Mouse (Mus musculus) cortical plate, adult 2 months (tissue): ENCODE data around the gene G3bp1. TPM values are rescaled to one million over a fixed set of nuclear protein-coding genes. Genes with fewer than 3 reads are reported as not detected.
A peak's percentile ranks its signal among the peaks of the same experiment; 100 is the strongest.

ENCODE experiments used
- H3K27ac ChIP-seq: fragments of 200-500 bp; 2 replicates; pipeline ENCODE4 v1.5.1; 2012; ENCODE audit warnings: low read length, control low read depth, inconsistent platforms; ENCODE audit not compliant: insufficient read depth
- H3K4me1 ChIP-seq: fragments of 200-500 bp; 2 replicates; pipeline ENCODE4 v1.6.1; 2011; ENCODE audit warnings: low read length; ENCODE audit not compliant: control insufficient read depth, insufficient read depth
- H3K4me3 ChIP-seq: fragments of 200-500 bp; 2 replicates; pipeline ENCODE4 v1.5.1; 2011; ENCODE audit warnings: mild to moderate bottlenecking, low read length, control low read depth; ENCODE audit not compliant: insufficient read depth
- CTCF ChIP-seq: fragments of 200-500 bp; IDR thresholded peaks from 2 replicates; pipeline ENCODE4 v1.5.1; 2011; ENCODE audit warnings: mild to moderate bottlenecking, control low read depth, low read length; ENCODE audit not compliant: insufficient read depth; ENCODE audit errors: extremely low read depth
- POLR2A ChIP-seq: fragments of 200-500 bp; IDR thresholded peaks from 2 replicates; pipeline ENCODE4 v1.6.1; 2011; ENCODE audit warnings: mild to moderate bottlenecking, low read length, control low read depth; ENCODE audit not compliant: insufficient read depth; ENCODE audit errors: extremely low read depth
- polyA plus RNA-seq: library from polyadenylated mRNA; depleted of rRNA; stranded (reverse); fragments of >200 nt; gene quantifications from 2 replicates; pipeline ENCODE4 v1.2.3, GENCODE M21; 2012; rRNA removed

G3bp1 gene
- polyA plus RNA-seq, result 23.5 and 23.7 TPM in 2 replicates

- peak within 1 kb of the TSS; percentile 66 for H3K27ac ChIP-seq
- H3K4me3 ChIP-seq, result peak within 1 kb of the TSS; percentile 97
- peaks cover 6% of the 10 kb centered on the region; the same call in 1 of the 2 replicates for H3K4me1 ChIP-seq
- TF ChIP-seq CTCF, result no peak
- TF ChIP-seq POLR2A, result peak; percentile 98
Measured at GRCm38 (mm10) chr11:55469048-55469843, at the start of gene G3bp1. Gene G3bp1 (plus strand): TSS chr11:55469685.

GRCm38 (mm10) chr11:55422978-55423377, 46.5 kb upstream of the G3bp1 start, which contains the start of gene Sparc:
Gene Sparc (minus strand): TSS chr11:55423183.
- Histone ChIP-seq H3K27ac (0 out of 2 replicates have a peak within 1 kb of the TSS, but pooled peaks have one; percentile 32), H3K4me3 (no peak within 1 kb of the TSS), H3K4me1 (peaks cover 7% of the 10 kb centered on the region)
- TF ChIP-seq CTCF, result no peak
- no peak for TF ChIP-seq POLR2A

GRCm38 (mm10) chr11:55423756-55424155, 45.7 kb upstream of the G3bp1 start:
- Histone ChIP-seq H3K27ac (0 out of 2 replicates have a peak overlapping the region, but pooled peaks have one; percentile 32), H3K4me1 (peaks cover 5% of the 10 kb centered on the region), H3K4me3 (no peak overlapping the region)
- TF ChIP-seq POLR2A, result no peak
- TF ChIP-seq CTCF, result no peak

GRCm38 (mm10) chr11:55424746-55425360, 44.6 kb upstream of the G3bp1 start:
- Histone ChIP-seq H3K27ac (no peak overlapping the region), H3K4me1 (peaks cover 5% of the 10 kb centered on the region), H3K4me3 (no peak overlapping the region)
- TF ChIP-seq POLR2A, result no peak
- no peak for TF ChIP-seq CTCF

- Histone ChIP-seq H3K4me3 (no peak overlapping the region), H3K27ac (no peak overlapping the region), H3K4me1 (peaks cover 1% of the 10 kb centered on the region; the same call in 1 of the 2 replicates)
- no peak for TF ChIP-seq CTCF
- no peak for TF ChIP-seq POLR2A
Measured at GRCm38 (mm10) chr11:55428186-55429012, 41.1 kb upstream of the G3bp1 start.

- Histone ChIP-seq H3K27ac (no peak overlapping the region), H3K4me3 (no peak overlapping the region), H3K4me1 (no peaks in the 10 kb centered on the region)
- TF ChIP-seq CTCF (no peak), POLR2A (no peak)
Measured at GRCm38 (mm10) chr11:55429973-55430372, 39.5 kb upstream of the G3bp1 start.

GRCm38 (mm10) chr11:55432981-55433380, 36.5 kb upstream of the G3bp1 start:
- H3K4me3 ChIP-seq, result no peak overlapping the region
- H3K27ac ChIP-seq, result no peak overlapping the region
- no peaks in the 10 kb centered on the region for H3K4me1 ChIP-seq
- TF ChIP-seq CTCF (no peak), POLR2A (no peak)

- H3K27ac ChIP-seq, result no peak overlapping the region
- no peak overlapping the region for H3K4me3 ChIP-seq
- no peaks in the 10 kb centered on the region for H3K4me1 ChIP-seq
- TF ChIP-seq POLR2A (no peak), CTCF (no peak)
Measured at GRCm38 (mm10) chr11:55436089-55436488, 33.4 kb upstream of the G3bp1 start.

GRCm38 (mm10) chr11:55438031-55438430, 31.5 kb upstream of the G3bp1 start:
- no peak overlapping the region for H3K4me3 ChIP-seq
- H3K27ac ChIP-seq, result no peak overlapping the region
- TF ChIP-seq POLR2A (no peak), CTCF (no peak)
- no peaks in the 10 kb centered on the region for H3K4me1 ChIP-seq
